Mouse (Mus musculus): Measurements from ENCODE around the gene Mitf.

Mitf gene

GRCm38 (mm10) chr6:97880363-97880762 lies 73.5 kb downstream of the Mitf start:
- no peak for DNase-seq (ENCODE audit: low spot score)

- no peak for DNase-seq (ENCODE audit: low spot score)
Measured at GRCm38 (mm10) chr6:97881935-97882334, 75.1 kb downstream of the Mitf start.

GRCm38 (mm10) chr6:97882931-97883330 lies 76.1 kb downstream of the Mitf start:
- DNase-seq (ENCODE audit: low spot score) = no peak

GRCm38 (mm10) chr6:97883496-97883895 lies 76.6 kb downstream of the Mitf start:
- no peak for DNase-seq (ENCODE audit: low spot score)

GRCm38 (mm10) chr6:97884971-97885370 lies 78.1 kb downstream of the Mitf start:
- no peak for DNase-seq (ENCODE audit: low spot score)

GRCm38 (mm10) chr6:97885606-97886005 lies 78.8 kb downstream of the Mitf start:
- DNase-seq (ENCODE audit: low spot score) = no peak

GRCm38 (mm10) chr6:97887893-97888292 lies 81.0 kb downstream of the Mitf start:
- no peak for DNase-seq (ENCODE audit: low spot score)

- DNase-seq (ENCODE audit: low spot score) = no peak
Measured at GRCm38 (mm10) chr6:97888596-97888995, 81.7 kb downstream of the Mitf start.

- DNase-seq (ENCODE audit: low spot score) = no peak
Measured at GRCm38 (mm10) chr6:97893546-97893945, 86.7 kb downstream of the Mitf start.

GRCm38 (mm10) chr6:97897191-97897590 lies 90.3 kb downstream of the Mitf start:
- no peak for DNase-seq (ENCODE audit: low spot score)

- DNase-seq (ENCODE audit: low spot score) = no peak
Measured at GRCm38 (mm10) chr6:97898085-97898484, 91.2 kb downstream of the Mitf start.

GRCm38 (mm10) chr6:97901561-97901960 lies 94.7 kb downstream of the Mitf start:
- DNase-seq (ENCODE audit: low spot score) = no peak

GRCm38 (mm10) chr6:97902205-97902604 lies 95.4 kb downstream of the Mitf start:
- no peak for DNase-seq (ENCODE audit: low spot score)

GRCm38 (mm10) chr6:97914768-97915167 lies 107.9 kb downstream of the Mitf start:
- DNase-seq (ENCODE audit: low spot score) = no peak

- no peak for DNase-seq (ENCODE audit: low spot score)
Measured at GRCm38 (mm10) chr6:97916386-97916903, 109.6 kb downstream of the Mitf start.

- DNase-seq (ENCODE audit: low spot score) = no peak
Measured at GRCm38 (mm10) chr6:97918051-97918450, 111.2 kb downstream of the Mitf start.

GRCm38 (mm10) chr6:97918481-97918880 lies 111.6 kb downstream of the Mitf start:
- DNase-seq (ENCODE audit: low spot score) = no peak

- no peak for DNase-seq (ENCODE audit: low spot score)
Measured at GRCm38 (mm10) chr6:97919287-97919686, 112.4 kb downstream of the Mitf start.

GRCm38 (mm10) chr6:97921591-97921990 lies 114.7 kb downstream of the Mitf start:
- no peak for DNase-seq (ENCODE audit: low spot score)

GRCm38 (mm10) chr6:97924221-97924620 lies 117.4 kb downstream of the Mitf start:
- no peak for DNase-seq (ENCODE audit: low spot score)

- no peak for DNase-seq (ENCODE audit: low spot score)
Measured at GRCm38 (mm10) chr6:97929051-97929450, 122.2 kb downstream of the Mitf start.

GRCm38 (mm10) chr6:97929466-97929865 lies 122.6 kb downstream of the Mitf start:
- DNase-seq (ENCODE audit: low spot score) = no peak

- no peak for DNase-seq (ENCODE audit: low spot score)
Measured at GRCm38 (mm10) chr6:97937139-97937538, 130.3 kb downstream of the Mitf start.

- DNase-seq (ENCODE audit: low spot score) = no peak
Measured at GRCm38 (mm10) chr6:97937897-97938614, 131.2 kb downstream of the Mitf start.
